ENCODE assay signal across 11 mouse cellular contexts in genomic region chr12:51825338-51825737, GRCm38 (mm10). TPM values are rescaled to one million over a fixed set of nuclear protein-coding genes. Genes with fewer than 3 reads are reported as not detected.
A peak's percentile ranks its signal among the peaks of the same experiment; 100 is the strongest.
DNase-seq lines count a peak whose midpoint lies in the region; ATAC-seq and TF ChIP-seq lines count a peak whose summit lies in the region.
"Had no signal": no experiment of that assay in that cellular context is flagged by ENCODE, and none has a peak within 500 bp of the region (broad histone marks: within the 10 kb centered on the region; RNA-seq: fewer than 3 reads in every experiment).

No protein-coding gene starts in this region.

- no peak overlapping the region for H3K4me3 ChIP-seq in cerebellum, adult 2 months (replicated peaks; ENCODE audit: insufficient read depth, low read depth, low read length)
- H3K4me3 ChIP-seq in kidney, embryonic 16.5 days (ENCODE audit: low read length) = no peak overlapping the region
- H3K4me3 ChIP-seq in ES-Bruce4 (ENCODE audit: low read depth, low read length) = no peak overlapping the region
- peak overlapping the region; percentile 4; the same call in 1 of the 2 replicates for H3K4me3 ChIP-seq in liver, embryonic 12.5 days
- no peak overlapping the region for H3K4me3 ChIP-seq in hindbrain, embryonic 16.5 days (ENCODE audit: low read length)
- H3K4me3 ChIP-seq: embryonic facial prominence, embryonic 12.5 days had no signal

- H3K36me3 ChIP-seq in kidney, embryonic 16.5 days (ENCODE audit: insufficient read depth, low read length) = peaks cover 17% of the 10 kb centered on the region
- peaks cover 14% of the 10 kb centered on the region for H3K36me3 ChIP-seq in ES-Bruce4 (ENCODE audit: control insufficient read depth, insufficient read depth, low read length, poor library complexity, severe bottlenecking)
- peaks cover 50% of the 10 kb centered on the region for H3K36me3 ChIP-seq in liver, embryonic 12.5 days
- H3K36me3 ChIP-seq in hindbrain, embryonic 16.5 days (ENCODE audit: control insufficient read depth, insufficient read depth, low read length) = peaks cover 4% of the 10 kb centered on the region; the same call in 1 of the 2 replicates

- TF ChIP-seq POLR2A in cerebellum, adult 2 months (IDR thresholded peaks at IDR 0.05; ENCODE audit: borderline replicate concordance, insufficient read depth, low read length) = no peak
- no peak for TF ChIP-seq POLR2A in ES-Bruce4 (IDR thresholded peaks at IDR 0.05; ENCODE audit: insufficient read depth, low read length)

- DNase-seq in cerebellum, adult 2 months = peak in 1 of 2 experiments; percentile 52
- DNase-seq in cerebellum, adult 11 months = no peak
- DNase-seq in kidney, postnatal 14 days = peak; percentile 19
- no peak for DNase-seq in spleen, postnatal 36 days (ENCODE audit: low spot score in 2 of 2)
- DNase-seq: forebrain, postnatal 0 days; lung, postnatal 14 days had no signal

- peak; percentile 33; the same call in 1 of the 2 replicates for TF ChIP-seq CTCF in cerebellum, adult 2 months (IDR thresholded peaks at IDR 0.05; ENCODE audit: borderline replicate concordance, insufficient read depth, low read depth, low read length)
- TF ChIP-seq CTCF in ES-Bruce4 (IDR thresholded peaks at IDR 0.05; ENCODE audit: low read depth, low read length) = peak; percentile 57

- no peak overlapping the region for H3K27ac ChIP-seq in cerebellum, adult 2 months (ENCODE audit: insufficient read depth, low read length)
- no peak overlapping the region for H3K27ac ChIP-seq in kidney, embryonic 16.5 days (ENCODE audit: low read length)
- no peak overlapping the region for H3K27ac ChIP-seq in ES-Bruce4 (ENCODE audit: insufficient read depth, low read length)
- H3K27ac ChIP-seq in liver, embryonic 12.5 days = peak overlapping the region; percentile 55; the same call in 1 of the 2 replicates
- no peak overlapping the region for H3K27ac ChIP-seq in hindbrain, embryonic 16.5 days (ENCODE audit: low read depth, low read length)
- H3K27ac ChIP-seq: embryonic facial prominence, embryonic 12.5 days had no signal

- WGBS in cerebellum, adult 2 months = 17% methylated on average over 2 of the region's 2 CpGs
- 90% methylated on average over 2 of the region's 2 CpGs for WGBS in kidney, embryonic 16.5 days
- WGBS in liver, embryonic 12.5 days (ENCODE audit: insufficient replicate concordance) = 75% methylated on average over 2 of the region's 2 CpGs
- 82% methylated on average over 2 of the region's 2 CpGs for WGBS in hindbrain, embryonic 16.5 days

- H3K9ac ChIP-seq in kidney, embryonic 16.5 days (replicated peaks; ENCODE audit: low read length) = no peak overlapping the region
- H3K9ac ChIP-seq in ES-Bruce4 (ENCODE audit: low read depth, poor library complexity, severe bottlenecking) = no peak overlapping the region
- H3K9ac ChIP-seq in liver, embryonic 12.5 days = no peak overlapping the region
- H3K9ac ChIP-seq in hindbrain, embryonic 16.5 days (ENCODE audit: low read depth, low read length) = no peak overlapping the region
- H3K9ac ChIP-seq: embryonic facial prominence, embryonic 12.5 days; forebrain, postnatal 0 days had no signal

- no peaks in the 10 kb centered on the region for H3K9me3 ChIP-seq in kidney, embryonic 16.5 days (ENCODE audit: low read length)
- no peaks in the 10 kb centered on the region for H3K9me3 ChIP-seq in ES-Bruce4 (replicated peaks; ENCODE audit: control insufficient read depth, insufficient read depth, low read length, poor library complexity, severe bottlenecking)
- H3K9me3 ChIP-seq in liver, embryonic 12.5 days (replicated peaks) = no peaks in the 10 kb centered on the region
- no peaks in the 10 kb centered on the region for H3K9me3 ChIP-seq in hindbrain, embryonic 16.5 days (ENCODE audit: control insufficient read depth, low read length)
- H3K9me3 ChIP-seq: embryonic facial prominence, embryonic 12.5 days had no signal

- no peak for ATAC-seq in kidney, embryonic 16.5 days (ENCODE audit: low FRiP score, low TSS enrichment)
- ATAC-seq in liver, embryonic 12.5 days = no peak
- no peak for ATAC-seq in hindbrain, embryonic 16.5 days
- ATAC-seq: forebrain, postnatal 0 days had no signal

- no peaks in the 10 kb centered on the region for H3K27me3 ChIP-seq in cerebellum, adult 2 months (ENCODE audit: control insufficient read depth, insufficient read depth, low read length)
- H3K27me3 ChIP-seq in kidney, embryonic 16.5 days (ENCODE audit: insufficient read depth, low read length) = no peaks in the 10 kb centered on the region
- H3K27me3 ChIP-seq in ES-Bruce4 (ENCODE audit: control insufficient read depth, insufficient read depth, low read length, poor library complexity, severe bottlenecking) = no peaks in the 10 kb centered on the region
- no peaks in the 10 kb centered on the region for H3K27me3 ChIP-seq in liver, embryonic 12.5 days (replicated peaks)
- no peaks in the 10 kb centered on the region for H3K27me3 ChIP-seq in hindbrain, embryonic 16.5 days (replicated peaks; ENCODE audit: control insufficient read depth, insufficient read depth, low read length)
- H3K27me3 ChIP-seq: embryonic facial prominence, embryonic 12.5 days had no signal

- no peak overlapping the region for H3K4me2 ChIP-seq in kidney, embryonic 16.5 days (replicated peaks; ENCODE audit: low read depth, low read length)
- H3K4me2 ChIP-seq in liver, embryonic 12.5 days = peak overlapping the region; percentile 22; the same call in 1 of the 2 replicates
- H3K4me2 ChIP-seq in hindbrain, embryonic 16.5 days (ENCODE audit: low read length) = no peak overlapping the region
- H3K4me2 ChIP-seq: embryonic facial prominence, embryonic 12.5 days had no signal

- TF ChIP-seq EP300 in ES-Bruce4 (IDR thresholded peaks at IDR 0.05; ENCODE audit: insufficient read depth, low read depth, low read length) = no peak

- H3K4me1 ChIP-seq in cerebellum, adult 2 months (ENCODE audit: control insufficient read depth, insufficient read depth, low read length) = peaks cover 5% of the 10 kb centered on the region
- H3K4me1 ChIP-seq in kidney, embryonic 16.5 days (ENCODE audit: insufficient read depth, low read length) = peaks cover 22% of the 10 kb centered on the region
- H3K4me1 ChIP-seq in ES-Bruce4 (ENCODE audit: control insufficient read depth, insufficient read depth, low read length) = no peaks in the 10 kb centered on the region
- peaks cover 64% of the 10 kb centered on the region for H3K4me1 ChIP-seq in liver, embryonic 12.5 days
- H3K4me1 ChIP-seq in hindbrain, embryonic 16.5 days (ENCODE audit: control insufficient read depth, insufficient read depth, low read depth, low read length) = peaks cover 18% of the 10 kb centered on the region

RNA-seq across cellular contexts. Expression of gene Hectd1, which starts 4.0 kb away (rescaled TPM):
- 39.4 and 41.9 TPM in 2 replicates for polyA plus RNA-seq in cerebellum, adult 2 months (2012; rRNA removed)
- polyA plus RNA-seq in kidney, embryonic 16.5 days (2015; fragmentation: Nextera tagmentation; extraction: Ambion mirVana) = 37.3 and 41.8 TPM in 2 replicates
- 93.8 and 96.9 TPM in 2 replicates for polyA plus RNA-seq in ES-Bruce4 (2011; ENCODE audit: insufficient read depth, insufficient read length, low read depth, missing spikeins)
- polyA plus RNA-seq in liver, embryonic 12.5 days (2016; fragmentation: Nextera tagmentation; extraction: Ambion mirVana) = 48.0 and 48.4 TPM in 2 replicates
- 31.3 and 33.3 TPM in 2 replicates for polyA plus RNA-seq in hindbrain, embryonic 16.5 days (2015; fragmentation: Nextera tagmentation; extraction: Ambion mirVana)
